Mouse (Mus musculus) liver, embryonic 15.5 days (tissue): Measurements from ENCODE around the gene Rimbp2. TPM values are rescaled to one million over a fixed set of nuclear protein-coding genes. Genes with fewer than 3 reads are reported as not detected.

Source experiments
- ATAC-seq: fragments of 200-750 bp; cut with Nextera tagmentation; 2 replicates; pipeline ENCODE4 v1.8.0; 2017; ENCODE audit warnings: moderate number of reproducible peaks, mild to moderate bottlenecking, moderate library complexity; ENCODE audit not compliant: insufficient read depth
- H3K27ac ChIP-seq: fragments of 300-500 bp; sonication (generic); replicated peaks from 2 replicates; pipeline ENCODE4 v1.5.1; 2015; ENCODE audit warnings: mild to moderate bottlenecking, inconsistent platforms
- H3K27me3 ChIP-seq: fragments of 300-500 bp; sonication (generic); 2 replicates; pipeline ENCODE4 v1.6.1; 2015; ENCODE audit warnings: mild to moderate bottlenecking, inconsistent platforms
- H3K36me3 ChIP-seq: fragments of 300-500 bp; sonication (generic); replicated peaks from 2 replicates; pipeline ENCODE4 v1.6.1; 2015; ENCODE audit warnings: moderate library complexity, mild to moderate bottlenecking, inconsistent platforms
- H3K4me1 ChIP-seq: fragments of 300-500 bp; sonication (generic); replicated peaks from 2 replicates; pipeline ENCODE4 v1.6.1; 2015; ENCODE audit warnings: inconsistent platforms
- H3K4me2 ChIP-seq: fragments of 300-500 bp; sonication (generic); 2 replicates; pipeline ENCODE4 v1.6.1; 2015; ENCODE audit warnings: moderate library complexity, mild to moderate bottlenecking, inconsistent platforms
- H3K4me3 ChIP-seq: fragments of 300-500 bp; sonication (generic); replicated peaks from 2 replicates; pipeline ENCODE4 v1.5.1; 2015; ENCODE audit warnings: mild to moderate bottlenecking, inconsistent platforms
- H3K9ac ChIP-seq: fragments of 300-500 bp; sonication (generic); 2 replicates; pipeline ENCODE4 v1.6.1; 2015; ENCODE audit warnings: moderate library complexity, mild to moderate bottlenecking, inconsistent platforms
- H3K9me3 ChIP-seq: fragments of 300-500 bp; sonication (generic); replicated peaks from 2 replicates; pipeline ENCODE4 v1.6.1; 2016; ENCODE audit warnings: inconsistent platforms
- WGBS: fragments of 180-500 bp; shearing (Covaris S2); methylation state at CpG from one replicate; pipeline ENCODE4 v1.1.7; 2015; ENCODE audit warnings: mixed read lengths; ENCODE audit not compliant: insufficient replicate concordance; 5-methylcytosine and 5-hydroxymethylcytosine counted together
- polyA plus RNA-seq: library from polyadenylated mRNA; unstranded; fragments of >200 nt; fragmentation: Nextera tagmentation; extraction: Ambion mirVana; gene quantifications from 2 replicates; pipeline ENCODE4 v1.2.1, GENCODE M21; 2015

Rimbp2 gene
- polyA plus RNA-seq, 1 experiment from 2014 or later, result not detected

GRCm38 (mm10) chr5:128845033-128845432 is 108.3 kb downstream of the Rimbp2 start:
- 0 out of 2 replicates have a peak, but pooled peaks cover 5% of the 10 kb centered on the region for H3K9me3 ChIP-seq
- no peak overlapping the region for H3K27ac ChIP-seq
- no peaks in the 10 kb centered on the region for H3K36me3 ChIP-seq
- no peak overlapping the region for H3K4me3 ChIP-seq
- H3K27me3 ChIP-seq, result no peaks in the 10 kb centered on the region
- no peak for ATAC-seq
- WGBS, result 60% methylated on average over 11 of the region's 11 CpGs
- H3K4me2 ChIP-seq, result no peak overlapping the region
- no peak overlapping the region for H3K9ac ChIP-seq
- no peaks in the 10 kb centered on the region for H3K4me1 ChIP-seq

GRCm38 (mm10) chr5:128843982-128844381 is 109.3 kb downstream of the Rimbp2 start:
- Histone ChIP-seq H3K9ac (no peak overlapping the region), H3K4me1 (no peaks in the 10 kb centered on the region), H3K4me2 (no peak overlapping the region), H3K27ac (no peak overlapping the region), H3K27me3 (no peaks in the 10 kb centered on the region), H3K9me3 (0 out of 2 replicates have a peak, but pooled peaks cover 5% of the 10 kb centered on the region), H3K36me3 (no peaks in the 10 kb centered on the region), H3K4me3 (no peak overlapping the region)
- WGBS, result 36% methylated on average over 2 of the region's 2 CpGs
- no peak for ATAC-seq

GRCm38 (mm10) chr5:128841541-128841940 is 111.7 kb downstream of the Rimbp2 start:
- H3K9me3 ChIP-seq, result 0 out of 2 replicates have a peak, but pooled peaks cover 5% of the 10 kb centered on the region
- H3K36me3 ChIP-seq, result no peaks in the 10 kb centered on the region
- H3K4me1 ChIP-seq, result no peaks in the 10 kb centered on the region
- no peak overlapping the region for H3K9ac ChIP-seq
- H3K27ac ChIP-seq, result no peak overlapping the region
- 41% methylated on average over 4 of the region's 4 CpGs for WGBS
- H3K27me3 ChIP-seq, result no peaks in the 10 kb centered on the region
- no peak overlapping the region for H3K4me3 ChIP-seq
- H3K4me2 ChIP-seq, result no peak overlapping the region
- no peak for ATAC-seq

- H3K4me3 ChIP-seq, result no peak overlapping the region
- no peak overlapping the region for H3K9ac ChIP-seq
- WGBS, result 77% methylated on average over 7 of the region's 7 CpGs
- no peak overlapping the region for H3K27ac ChIP-seq
- ATAC-seq, result no peak
- H3K9me3 ChIP-seq, result peaks cover 3% of the 10 kb centered on the region; the same call in 1 of the 2 replicates
- no peak overlapping the region for H3K4me2 ChIP-seq
- no peaks in the 10 kb centered on the region for H3K27me3 ChIP-seq
- no peaks in the 10 kb centered on the region for H3K4me1 ChIP-seq
- H3K36me3 ChIP-seq, result no peaks in the 10 kb centered on the region
Measured at GRCm38 (mm10) chr5:128837045-128837444, 116.2 kb downstream of the Rimbp2 start.

- no peak for ATAC-seq
- no peaks in the 10 kb centered on the region for H3K27me3 ChIP-seq
- H3K9me3 ChIP-seq, result peaks cover 3% of the 10 kb centered on the region; the same call in 1 of the 2 replicates
- H3K4me2 ChIP-seq, result no peak overlapping the region
- no peak overlapping the region for H3K27ac ChIP-seq
- H3K4me1 ChIP-seq, result no peaks in the 10 kb centered on the region
- no peaks in the 10 kb centered on the region for H3K36me3 ChIP-seq
- H3K4me3 ChIP-seq, result no peak overlapping the region
- H3K9ac ChIP-seq, result no peak overlapping the region
- 58% methylated on average over 8 of the region's 8 CpGs for WGBS
Measured at GRCm38 (mm10) chr5:128834126-128834525, 119.2 kb downstream of the Rimbp2 start.

- H3K27me3 ChIP-seq, result no peaks in the 10 kb centered on the region
- no peak for ATAC-seq
- no peak overlapping the region for H3K4me3 ChIP-seq
- H3K4me2 ChIP-seq, result no peak overlapping the region
- H3K9ac ChIP-seq, result no peak overlapping the region
- no peaks in the 10 kb centered on the region for H3K9me3 ChIP-seq
- H3K36me3 ChIP-seq, result no peaks in the 10 kb centered on the region
- no peak overlapping the region for H3K27ac ChIP-seq
- no peaks in the 10 kb centered on the region for H3K4me1 ChIP-seq
- 61% methylated on average over 3 of the region's 3 CpGs for WGBS
Measured at GRCm38 (mm10) chr5:128822843-128823242, 130.4 kb downstream of the Rimbp2 start.

- 57% methylated on average over 12 of the region's 12 CpGs for WGBS
- no peak overlapping the region for H3K4me2 ChIP-seq
- H3K4me1 ChIP-seq, result no peaks in the 10 kb centered on the region
- no peak overlapping the region for H3K4me3 ChIP-seq
- H3K27ac ChIP-seq, result no peak overlapping the region
- no peak for ATAC-seq
- H3K27me3 ChIP-seq, result no peaks in the 10 kb centered on the region
- H3K9ac ChIP-seq, result no peak overlapping the region
- no peaks in the 10 kb centered on the region for H3K36me3 ChIP-seq
- H3K9me3 ChIP-seq, result no peaks in the 10 kb centered on the region
Measured at GRCm38 (mm10) chr5:128819638-128820285, 133.5 kb downstream of the Rimbp2 start.

GRCm38 (mm10) chr5:128815629-128816028 is 137.7 kb downstream of the Rimbp2 start:
- H3K9me3 ChIP-seq, result no peaks in the 10 kb centered on the region
- no peaks in the 10 kb centered on the region for H3K4me1 ChIP-seq
- H3K4me2 ChIP-seq, result no peak overlapping the region
- no peaks in the 10 kb centered on the region for H3K27me3 ChIP-seq
- H3K9ac ChIP-seq, result no peak overlapping the region
- H3K36me3 ChIP-seq, result no peaks in the 10 kb centered on the region
- ATAC-seq, result no peak
- H3K27ac ChIP-seq, result no peak overlapping the region
- WGBS, result 50% methylated on average over 8 of the region's 8 CpGs
- H3K4me3 ChIP-seq, result no peak overlapping the region

GRCm38 (mm10) chr5:128815078-128815477 is 138.2 kb downstream of the Rimbp2 start:
- Histone ChIP-seq H3K9ac (no peak overlapping the region), H3K9me3 (no peaks in the 10 kb centered on the region), H3K36me3 (no peaks in the 10 kb centered on the region), H3K27me3 (no peaks in the 10 kb centered on the region), H3K4me1 (no peaks in the 10 kb centered on the region), H3K27ac (no peak overlapping the region), H3K4me3 (no peak overlapping the region), H3K4me2 (no peak overlapping the region)
- ATAC-seq, result no peak
- 68% methylated on average over 6 of the region's 6 CpGs for WGBS

- Histone ChIP-seq H3K4me1 (no peaks in the 10 kb centered on the region), H3K9ac (no peak overlapping the region), H3K4me3 (no peak overlapping the region), H3K27ac (no peak overlapping the region), H3K36me3 (no peaks in the 10 kb centered on the region), H3K4me2 (no peak overlapping the region), H3K27me3 (no peaks in the 10 kb centered on the region), H3K9me3 (no peaks in the 10 kb centered on the region)
- ATAC-seq, result no peak
- WGBS, result 20% methylated on average over 11 of the region's 11 CpGs
Measured at GRCm38 (mm10) chr5:128813121-128813520, 140.2 kb downstream of the Rimbp2 start.

- no peak for ATAC-seq
- no peak overlapping the region for H3K27ac ChIP-seq
- H3K9ac ChIP-seq, result no peak overlapping the region
- WGBS, result 64% methylated on average over 6 of the region's 6 CpGs
- no peaks in the 10 kb centered on the region for H3K27me3 ChIP-seq
- no peaks in the 10 kb centered on the region for H3K9me3 ChIP-seq
- H3K36me3 ChIP-seq, result no peaks in the 10 kb centered on the region
- no peaks in the 10 kb centered on the region for H3K4me1 ChIP-seq
- no peak overlapping the region for H3K4me3 ChIP-seq
- H3K4me2 ChIP-seq, result no peak overlapping the region
Measured at GRCm38 (mm10) chr5:128811431-128811830, 141.9 kb downstream of the Rimbp2 start.

- no peaks in the 10 kb centered on the region for H3K4me1 ChIP-seq
- WGBS, result 48% methylated on average over 12 of the region's 12 CpGs
Measured at GRCm38 (mm10) chr5:128810006-128810405, 143.3 kb downstream of the Rimbp2 start.

More at GRCm38 (mm10) chr5:128810006-128810405, 143.3 kb downstream of the Rimbp2 start:
- H3K36me3 ChIP-seq, result no peaks in the 10 kb centered on the region
- no peak overlapping the region for H3K27ac ChIP-seq
- ATAC-seq, result no peak
- H3K4me3 ChIP-seq, result no peak overlapping the region
- H3K9me3 ChIP-seq, result no peaks in the 10 kb centered on the region
- no peak overlapping the region for H3K4me2 ChIP-seq
- no peak overlapping the region for H3K9ac ChIP-seq
- H3K27me3 ChIP-seq, result no peaks in the 10 kb centered on the region
